Mouse (Mus musculus): ENCODE measurements at regions not wholly inside any gene's neighbourhood (a gene's known extent, or its start where the extent isn't known, plus 50 kb on each side); places are given as distances from the start of the nearest gene placed in this dataset.

- Histone ChIP-seq H3K4me3 (ENCODE audit: low read length) (no peak overlapping the region), H3K9ac (ENCODE audit: low read depth, low read length) (no peak overlapping the region), H3K36me3 (ENCODE audit: control insufficient read depth, insufficient read depth, low read length) (no peaks in the 10 kb centered on the region), H3K4me1 (ENCODE audit: control insufficient read depth, insufficient read depth, low read depth, low read length) (no peaks in the 10 kb centered on the region), H3K4me2 (ENCODE audit: low read length) (no peak overlapping the region), H3K27ac (ENCODE audit: low read depth, low read length) (no peak overlapping the region), H3K27me3 (replicated peaks; ENCODE audit: control insufficient read depth, insufficient read depth, low read length) (no peaks in the 10 kb centered on the region), H3K9me3 (ENCODE audit: control insufficient read depth, low read length) (no peaks in the 10 kb centered on the region)
- ATAC-seq: no peak
- 77% methylated on average over 5 of the region's 5 CpGs for WGBS
Measured at GRCm38 (mm10) chr17:67480463-67480862, 126.2 kb upstream of the Ptprm start.

DNA sequence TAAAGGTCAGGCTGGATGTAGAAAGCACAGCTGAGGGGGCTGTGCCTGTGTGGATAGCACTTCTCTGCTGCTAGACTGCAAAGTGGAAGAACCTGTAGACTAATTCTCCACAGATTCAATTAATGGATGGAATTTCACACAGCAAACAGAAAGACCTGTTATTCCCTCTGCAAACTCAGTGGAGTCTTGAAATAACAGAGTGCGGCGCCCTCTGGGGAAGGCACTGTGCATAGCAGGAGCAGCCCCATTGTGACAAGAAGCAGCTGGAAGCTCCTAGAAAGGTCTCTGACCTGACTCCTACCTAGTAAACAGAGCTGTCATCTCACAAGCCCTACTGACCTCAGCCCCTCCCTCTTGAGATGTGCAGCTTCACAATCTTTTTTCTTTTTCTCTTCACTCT lies 118.9 kb upstream of the Ptprm start:
- WGBS: 28% methylated on average over 2 of the region's 2 CpGs

GRCm38 (mm10) chr17:67458851-67459421 lies 104.7 kb upstream of the Ptprm start:
- 80% methylated on average over 4 of the region's 4 CpGs for WGBS
- Histone ChIP-seq H3K36me3 (ENCODE audit: control insufficient read depth, insufficient read depth, low read length) (no peaks in the 10 kb centered on the region), H3K9me3 (ENCODE audit: control insufficient read depth, low read length) (no peaks in the 10 kb centered on the region)

More for the DNA sequence above, 118.9 kb upstream of the Ptprm start:
- H3K4me1 ChIP-seq (ENCODE audit: control insufficient read depth, insufficient read depth, low read depth, low read length): no peaks in the 10 kb centered on the region
- H3K27ac ChIP-seq (ENCODE audit: low read depth, low read length): no peak overlapping the region
- H3K4me2 ChIP-seq (ENCODE audit: low read length): no peak overlapping the region
- no peak for ATAC-seq
- H3K36me3 ChIP-seq (ENCODE audit: control insufficient read depth, insufficient read depth, low read length): no peaks in the 10 kb centered on the region
- H3K9ac ChIP-seq (ENCODE audit: low read depth, low read length): no peak overlapping the region
- H3K4me3 ChIP-seq (ENCODE audit: low read length): no peak overlapping the region
- H3K9me3 ChIP-seq (ENCODE audit: control insufficient read depth, low read length): no peaks in the 10 kb centered on the region; the same call in 1 of the 2 replicates
- no peaks in the 10 kb centered on the region for H3K27me3 ChIP-seq (replicated peaks; ENCODE audit: control insufficient read depth, insufficient read depth, low read length)

DNA sequence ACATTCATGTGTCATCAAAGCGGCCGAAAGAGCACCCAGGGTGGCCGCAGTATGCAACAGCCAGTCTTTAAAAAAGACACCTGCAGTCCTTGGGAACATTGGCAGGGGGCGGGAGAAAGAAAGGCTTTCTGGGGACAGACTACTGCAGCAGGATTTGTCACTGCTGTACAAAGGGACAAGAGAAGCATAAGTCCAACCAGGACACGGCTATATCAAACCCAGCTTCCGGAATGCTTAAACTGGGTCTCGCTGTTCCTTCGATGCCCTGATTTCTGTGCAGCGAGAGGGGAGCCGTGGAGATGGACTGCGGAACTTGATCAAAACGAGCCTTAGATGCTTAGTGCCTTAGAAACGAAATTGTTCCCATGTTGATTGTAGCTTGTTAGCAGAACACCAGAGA lies 97.7 kb upstream of the Ptprm start:
- Histone ChIP-seq H3K27ac (ENCODE audit: low read depth, low read length) (no peak overlapping the region), H3K4me1 (ENCODE audit: control insufficient read depth, insufficient read depth, low read depth, low read length) (no peaks in the 10 kb centered on the region), H3K4me2 (ENCODE audit: low read length) (no peak overlapping the region), H3K9ac (ENCODE audit: low read depth, low read length) (no peak overlapping the region), H3K27me3 (replicated peaks; ENCODE audit: control insufficient read depth, insufficient read depth, low read length) (no peaks in the 10 kb centered on the region), H3K9me3 (ENCODE audit: control insufficient read depth, low read length) (no peaks in the 10 kb centered on the region), H3K36me3 (ENCODE audit: control insufficient read depth, insufficient read depth, low read length) (no peaks in the 10 kb centered on the region), H3K4me3 (ENCODE audit: low read length) (no peak overlapping the region)
- no peak for ATAC-seq
- WGBS: 73% methylated on average over 13 of the region's 13 CpGs

More at GRCm38 (mm10) chr17:67458851-67459421, 104.7 kb upstream of the Ptprm start:
- no peaks in the 10 kb centered on the region for H3K27me3 ChIP-seq (replicated peaks; ENCODE audit: control insufficient read depth, insufficient read depth, low read length)
- H3K27ac ChIP-seq (ENCODE audit: low read depth, low read length): no peak overlapping the region
- no peak for ATAC-seq
- H3K4me2 ChIP-seq (ENCODE audit: low read length): no peak overlapping the region
- H3K9ac ChIP-seq (ENCODE audit: low read depth, low read length): no peak overlapping the region
- no peak overlapping the region for H3K4me3 ChIP-seq (ENCODE audit: low read length)
- no peaks in the 10 kb centered on the region for H3K4me1 ChIP-seq (ENCODE audit: control insufficient read depth, insufficient read depth, low read depth, low read length)

GRCm38 (mm10) chr17:67451081-67451480 lies 96.8 kb upstream of the Ptprm start:
- H3K9me3 ChIP-seq (ENCODE audit: control insufficient read depth, low read length): no peaks in the 10 kb centered on the region
- H3K4me1 ChIP-seq (ENCODE audit: control insufficient read depth, insufficient read depth, low read depth, low read length): no peaks in the 10 kb centered on the region
- ATAC-seq: no peak
- no peak overlapping the region for H3K9ac ChIP-seq (ENCODE audit: low read depth, low read length)
- no peaks in the 10 kb centered on the region for H3K36me3 ChIP-seq (ENCODE audit: control insufficient read depth, insufficient read depth, low read length)
- H3K27ac ChIP-seq (ENCODE audit: low read depth, low read length): no peak overlapping the region
- WGBS: 84% methylated on average over 2 of the region's 2 CpGs
- no peaks in the 10 kb centered on the region for H3K27me3 ChIP-seq (replicated peaks; ENCODE audit: control insufficient read depth, insufficient read depth, low read length)
- H3K4me2 ChIP-seq (ENCODE audit: low read length): no peak overlapping the region
- no peak overlapping the region for H3K4me3 ChIP-seq (ENCODE audit: low read length)

- no peak overlapping the region for H3K4me2 ChIP-seq (ENCODE audit: low read length)
- no peaks in the 10 kb centered on the region for H3K4me1 ChIP-seq (ENCODE audit: control insufficient read depth, insufficient read depth, low read depth, low read length)
- no peaks in the 10 kb centered on the region for H3K27me3 ChIP-seq (replicated peaks; ENCODE audit: control insufficient read depth, insufficient read depth, low read length)
- no peak for ATAC-seq
- H3K27ac ChIP-seq (ENCODE audit: low read depth, low read length): no peak overlapping the region
- no peak overlapping the region for H3K4me3 ChIP-seq (ENCODE audit: low read length)
- no peaks in the 10 kb centered on the region for H3K36me3 ChIP-seq (ENCODE audit: control insufficient read depth, insufficient read depth, low read length)
- H3K9me3 ChIP-seq (ENCODE audit: control insufficient read depth, low read length): no peaks in the 10 kb centered on the region
- no peak overlapping the region for H3K9ac ChIP-seq (ENCODE audit: low read depth, low read length)
- 82% methylated on average over 5 of the region's 5 CpGs for WGBS
Measured at GRCm38 (mm10) chr17:67450021-67450420, 95.8 kb upstream of the Ptprm start.

DNA sequence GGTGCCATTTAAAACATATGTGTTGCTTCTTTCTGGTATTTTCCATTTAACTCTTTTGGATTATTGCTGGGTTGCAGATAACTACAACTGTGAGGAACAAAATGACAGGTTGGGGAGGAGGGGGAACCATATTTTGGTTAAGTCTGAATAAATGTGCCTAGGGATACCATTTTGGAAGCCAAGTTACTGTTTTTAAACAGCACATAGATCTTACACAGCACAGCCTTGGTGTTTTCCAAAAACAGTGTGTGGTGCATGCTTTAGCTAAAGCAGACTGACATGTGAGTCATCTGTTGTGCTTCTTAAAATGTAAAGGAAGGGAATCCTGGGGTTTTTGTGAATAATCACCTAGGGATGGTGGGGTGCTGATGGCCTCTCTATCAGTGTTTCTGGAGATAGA lies 91.7 kb upstream of the Ptprm start:
- Histone ChIP-seq H3K4me1 (ENCODE audit: control insufficient read depth, insufficient read depth, low read depth, low read length) (no peaks in the 10 kb centered on the region), H3K27ac (ENCODE audit: low read depth, low read length) (no peak overlapping the region), H3K27me3 (replicated peaks; ENCODE audit: control insufficient read depth, insufficient read depth, low read length) (no peaks in the 10 kb centered on the region), H3K4me2 (ENCODE audit: low read length) (no peak overlapping the region), H3K9me3 (ENCODE audit: control insufficient read depth, low read length) (no peaks in the 10 kb centered on the region), H3K36me3 (ENCODE audit: control insufficient read depth, insufficient read depth, low read length) (no peaks in the 10 kb centered on the region), H3K9ac (ENCODE audit: low read depth, low read length) (no peak overlapping the region), H3K4me3 (ENCODE audit: low read length) (no peak overlapping the region)
- ATAC-seq: no peak

GRCm38 (mm10) chr17:67440961-67441360 lies 86.7 kb upstream of the Ptprm start:
- no peak overlapping the region for H3K4me2 ChIP-seq (ENCODE audit: low read length)
- 48% methylated on average over 2 of the region's 2 CpGs for WGBS
- no peak for ATAC-seq
- H3K4me1 ChIP-seq (ENCODE audit: control insufficient read depth, insufficient read depth, low read depth, low read length): no peaks in the 10 kb centered on the region
- no peaks in the 10 kb centered on the region for H3K36me3 ChIP-seq (ENCODE audit: control insufficient read depth, insufficient read depth, low read length)
- no peak overlapping the region for H3K27ac ChIP-seq (ENCODE audit: low read depth, low read length)
- no peak overlapping the region for H3K4me3 ChIP-seq (ENCODE audit: low read length)
- H3K9me3 ChIP-seq (ENCODE audit: control insufficient read depth, low read length): no peaks in the 10 kb centered on the region
- no peaks in the 10 kb centered on the region for H3K27me3 ChIP-seq (replicated peaks; ENCODE audit: control insufficient read depth, insufficient read depth, low read length)
- no peak overlapping the region for H3K9ac ChIP-seq (ENCODE audit: low read depth, low read length)

GRCm38 (mm10) chr17:67419956-67420711 lies 65.9 kb upstream of the Ptprm start:
- no peak overlapping the region for H3K27ac ChIP-seq (ENCODE audit: low read depth, low read length)
- H3K4me2 ChIP-seq (ENCODE audit: low read length): no peak overlapping the region
- no peak overlapping the region for H3K4me3 ChIP-seq (ENCODE audit: low read length)
- H3K4me1 ChIP-seq (ENCODE audit: control insufficient read depth, insufficient read depth, low read depth, low read length): no peaks in the 10 kb centered on the region
- no peaks in the 10 kb centered on the region for H3K27me3 ChIP-seq (replicated peaks; ENCODE audit: control insufficient read depth, insufficient read depth, low read length)
- no peak for ATAC-seq
- H3K9me3 ChIP-seq (ENCODE audit: control insufficient read depth, low read length): no peaks in the 10 kb centered on the region
- WGBS: 90% methylated on average over 4 of the region's 4 CpGs
- H3K36me3 ChIP-seq (ENCODE audit: control insufficient read depth, insufficient read depth, low read length): no peaks in the 10 kb centered on the region
- H3K9ac ChIP-seq (ENCODE audit: low read depth, low read length): no peak overlapping the region
